Mouse (Mus musculus): ENCODE measurements at regions not wholly inside any gene's neighbourhood (a gene's known extent, or its start where the extent isn't known, plus 50 kb on each side); places are given as distances from the start of the nearest gene placed in this dataset.

- H3K4me2 ChIP-seq (replicated peaks) = no peak overlapping the region
- no peak overlapping the region for H3K9ac ChIP-seq
- no peak overlapping the region for H3K4me3 ChIP-seq
- no peaks in the 10 kb centered on the region; the same call in 1 of the 2 replicates for H3K4me1 ChIP-seq
- 0 out of 2 replicates have a peak, but pooled peaks cover 3% of the 10 kb centered on the region for H3K9me3 ChIP-seq
- H3K27me3 ChIP-seq (replicated peaks) = no peaks in the 10 kb centered on the region
- ATAC-seq (ENCODE audit: low FRiP score, low read depth) = no peak
- H3K27ac ChIP-seq = no peak overlapping the region
- no peaks in the 10 kb centered on the region for H3K36me3 ChIP-seq
- 84% methylated on average over 4 of the region's 4 CpGs for whole genome bisulfite sequencing
Measured at GRCm38 (mm10) chr17:45904251-45904650, 127.9 kb downstream of the Vegfa start.

GRCm38 (mm10) chr17:45903294-45903693, 128.9 kb downstream of the Vegfa start:
- Histone ChIP-seq H3K27ac (no peak overlapping the region), H3K4me2 (replicated peaks) (no peak overlapping the region), H3K27me3 (replicated peaks) (no peaks in the 10 kb centered on the region), H3K4me3 (no peak overlapping the region), H3K9me3 (0 out of 2 replicates have a peak, but pooled peaks cover 6% of the 10 kb centered on the region), H3K9ac (no peak overlapping the region), H3K4me1 (no peaks in the 10 kb centered on the region; the same call in 1 of the 2 replicates), H3K36me3 (no peaks in the 10 kb centered on the region)
- no peak for ATAC-seq (ENCODE audit: low FRiP score, low read depth)
- 88% methylated on average over 9 of the region's 9 CpGs for WGBS

GRCm38 (mm10) chr17:45902668-45903067, 129.5 kb downstream of the Vegfa start:
- ATAC-seq (ENCODE audit: low FRiP score, low read depth) = no peak
- H3K4me2 ChIP-seq (replicated peaks) = no peak overlapping the region
- H3K27ac ChIP-seq = no peak overlapping the region
- WGBS = 92% methylated on average over 7 of the region's 7 CpGs
- no peaks in the 10 kb centered on the region for H3K27me3 ChIP-seq (replicated peaks)
- no peak overlapping the region for H3K4me3 ChIP-seq
- H3K4me1 ChIP-seq = no peaks in the 10 kb centered on the region; the same call in 1 of the 2 replicates
- H3K9me3 ChIP-seq = 0 out of 2 replicates have a peak, but pooled peaks cover 6% of the 10 kb centered on the region
- H3K9ac ChIP-seq = no peak overlapping the region
- H3K36me3 ChIP-seq = no peaks in the 10 kb centered on the region

GRCm38 (mm10) chr17:45896922-45897302, 135.3 kb downstream of the Vegfa start:
- 49% methylated on average over 4 of the region's 4 CpGs for WGBS
- ATAC-seq (ENCODE audit: low FRiP score, low read depth) = peak; percentile 41; the same call in 1 of the 2 replicates
- H3K4me1 ChIP-seq = peaks cover 14% of the 10 kb centered on the region
- H3K4me2 ChIP-seq (replicated peaks) = no peak overlapping the region
- H3K27me3 ChIP-seq (replicated peaks) = no peaks in the 10 kb centered on the region
- no peak overlapping the region for H3K4me3 ChIP-seq
- no peak overlapping the region for H3K27ac ChIP-seq
- H3K9ac ChIP-seq = no peak overlapping the region
- H3K36me3 ChIP-seq = no peaks in the 10 kb centered on the region
- 0 out of 2 replicates have a peak, but pooled peaks cover 6% of the 10 kb centered on the region for H3K9me3 ChIP-seq

- Histone ChIP-seq H3K36me3 (no peaks in the 10 kb centered on the region), H3K4me1 (peaks cover 14% of the 10 kb centered on the region), H3K27me3 (replicated peaks) (no peaks in the 10 kb centered on the region), H3K27ac (peak overlapping the region; percentile 10; the same call in 1 of the 2 replicates), H3K9ac (no peak overlapping the region), H3K4me2 (replicated peaks) (no peak overlapping the region; the same call in 1 of the 2 replicates), H3K9me3 (0 out of 2 replicates have a peak, but pooled peaks cover 6% of the 10 kb centered on the region), H3K4me3 (no peak overlapping the region)
- WGBS = 38% methylated on average over 12 of the region's 12 CpGs
- peak; percentile 48; the same call in 1 of the 2 replicates for ATAC-seq (ENCODE audit: low FRiP score, low read depth)
Measured at GRCm38 (mm10) chr17:45896142-45896921, 135.8 kb downstream of the Vegfa start.

GRCm38 (mm10) chr17:45894166-45894565, 138.0 kb downstream of the Vegfa start:
- Histone ChIP-seq H3K4me3 (no peak overlapping the region), H3K9ac (no peak overlapping the region), H3K36me3 (no peaks in the 10 kb centered on the region), H3K4me2 (replicated peaks) (no peak overlapping the region), H3K27me3 (replicated peaks) (no peaks in the 10 kb centered on the region; the same call in 1 of the 2 replicates), H3K9me3 (0 out of 2 replicates have a peak, but pooled peaks cover 2% of the 10 kb centered on the region), H3K4me1 (peaks cover 14% of the 10 kb centered on the region), H3K27ac (no peak overlapping the region)
- no peak for ATAC-seq (ENCODE audit: low FRiP score, low read depth)
- 91% methylated on average over 5 of the region's 5 CpGs for WGBS

GRCm38 (mm10) chr17:45893698-45894097, 138.5 kb downstream of the Vegfa start:
- Histone ChIP-seq H3K27me3 (replicated peaks) (no peaks in the 10 kb centered on the region; the same call in 1 of the 2 replicates), H3K4me3 (no peak overlapping the region), H3K4me2 (replicated peaks) (no peak overlapping the region), H3K4me1 (peaks cover 14% of the 10 kb centered on the region), H3K9me3 (no peaks in the 10 kb centered on the region), H3K27ac (no peak overlapping the region), H3K9ac (no peak overlapping the region), H3K36me3 (no peaks in the 10 kb centered on the region)
- no peak for ATAC-seq (ENCODE audit: low FRiP score, low read depth)
- 84% methylated on average over 6 of the region's 6 CpGs for WGBS

GRCm38 (mm10) chr17:45893094-45893493, 139.1 kb downstream of the Vegfa start:
- ATAC-seq (ENCODE audit: low FRiP score, low read depth) = no peak
- WGBS = 75% methylated on average over 7 of the region's 7 CpGs

GRCm38 (mm10) chr17:45889451-45889850, 142.7 kb downstream of the Vegfa start:
- no peaks in the 10 kb centered on the region for H3K9me3 ChIP-seq
- H3K27me3 ChIP-seq (replicated peaks) = no peaks in the 10 kb centered on the region; the same call in none of the 2 replicates
- H3K36me3 ChIP-seq = no peaks in the 10 kb centered on the region
- 0 out of 2 replicates have a peak overlapping the region, but pooled peaks have one; percentile 26 for H3K9ac ChIP-seq
- no peak for ATAC-seq (ENCODE audit: low FRiP score, low read depth)
- H3K27ac ChIP-seq = no peak overlapping the region
- WGBS = 68% methylated on average over 8 of the region's 8 CpGs
- no peak overlapping the region for H3K4me2 ChIP-seq (replicated peaks)
- no peak overlapping the region for H3K4me3 ChIP-seq
- peaks cover 6% of the 10 kb centered on the region for H3K4me1 ChIP-seq

More at GRCm38 (mm10) chr17:45893094-45893493, 139.1 kb downstream of the Vegfa start:
- no peaks in the 10 kb centered on the region for H3K36me3 ChIP-seq
- no peak overlapping the region for H3K27ac ChIP-seq
- no peak overlapping the region for H3K9ac ChIP-seq
- H3K27me3 ChIP-seq (replicated peaks) = no peaks in the 10 kb centered on the region; the same call in 1 of the 2 replicates
- H3K4me2 ChIP-seq (replicated peaks) = no peak overlapping the region
- H3K9me3 ChIP-seq = no peaks in the 10 kb centered on the region
- no peak overlapping the region for H3K4me3 ChIP-seq
- peaks cover 14% of the 10 kb centered on the region for H3K4me1 ChIP-seq

GRCm38 (mm10) chr17:45889051-45889450, 143.1 kb downstream of the Vegfa start:
- Histone ChIP-seq H3K9ac (no peak overlapping the region), H3K9me3 (no peaks in the 10 kb centered on the region), H3K27me3 (replicated peaks) (no peaks in the 10 kb centered on the region; the same call in none of the 2 replicates), H3K4me3 (no peak overlapping the region), H3K4me1 (peaks cover 6% of the 10 kb centered on the region), H3K36me3 (no peaks in the 10 kb centered on the region), H3K27ac (no peak overlapping the region), H3K4me2 (replicated peaks) (no peak overlapping the region)
- no peak for ATAC-seq (ENCODE audit: low FRiP score, low read depth)
- WGBS = 69% methylated on average over 7 of the region's 7 CpGs

GRCm38 (mm10) chr17:45886420-45887049, 145.6 kb downstream of the Vegfa start:
- Histone ChIP-seq H3K4me1 (peaks cover 6% of the 10 kb centered on the region), H3K27ac (no peak overlapping the region), H3K36me3 (no peaks in the 10 kb centered on the region), H3K27me3 (replicated peaks) (no peaks in the 10 kb centered on the region; the same call in none of the 2 replicates), H3K4me3 (no peak overlapping the region), H3K4me2 (replicated peaks) (peak overlapping the region; percentile 17; the same call in 1 of the 2 replicates), H3K9me3 (no peaks in the 10 kb centered on the region), H3K9ac (no peak overlapping the region)
- ATAC-seq (ENCODE audit: low FRiP score, low read depth) = no peak
- 6% methylated on average over 17 of the region's 17 CpGs for WGBS

All from neural tube, embryonic 12.5 days (tissue).